Comparison of ENCODE assay signal across 13 mouse cellular contexts in genomic region chr8:121792627-121793026, GRCm38 (mm10). TPM values are rescaled to one million over a fixed set of nuclear protein-coding genes. Genes with fewer than 3 reads are reported as not detected.
DNase-seq lines count a peak whose midpoint lies in the region; ATAC-seq and TF ChIP-seq lines count a peak whose summit lies in the region.
"Had no signal": no experiment of that assay in that cellular context is flagged by ENCODE, and none has a peak within 500 bp of the region (broad histone marks: within the 10 kb centered on the region; RNA-seq: fewer than 3 reads in every experiment).

No protein-coding gene starts in this region.

- TF ChIP-seq CTCF in left cerebral cortex, adult 2 months (IDR thresholded peaks at IDR 0.05): no peak
- TF ChIP-seq CTCF in liver, postnatal 0 days (IDR thresholded peaks at IDR 0.05; ENCODE audit: low read depth): no peak

- no peaks in the 10 kb centered on the region for H3K9me3 ChIP-seq in liver, postnatal 0 days (ENCODE audit: low read length)
- H3K9me3 ChIP-seq in midbrain, embryonic 13.5 days: no peaks in the 10 kb centered on the region
- no peaks in the 10 kb centered on the region for H3K9me3 ChIP-seq in neural tube, embryonic 15.5 days (replicated peaks)
- H3K9me3 ChIP-seq: forebrain, embryonic 10.5 days had no signal

- intact Hi-C loops in left cerebral cortex, adult 2 months (cut with DNase I): no loop called here
- intact Hi-C loops in left cerebral cortex, postnatal 4 days (cut with DNase I): no loop called here

- H3K36me3 ChIP-seq in liver, postnatal 0 days (replicated peaks; ENCODE audit: insufficient read depth, low read length): peaks cover 4% of the 10 kb centered on the region
- peaks cover 66% of the 10 kb centered on the region for H3K36me3 ChIP-seq in midbrain, embryonic 13.5 days
- peaks cover 39% of the 10 kb centered on the region for H3K36me3 ChIP-seq in neural tube, embryonic 15.5 days

- no peaks in the 10 kb centered on the region for H3K27me3 ChIP-seq in liver, postnatal 0 days (ENCODE audit: insufficient read depth, low read length)
- no peaks in the 10 kb centered on the region for H3K27me3 ChIP-seq in midbrain, embryonic 13.5 days
- no peaks in the 10 kb centered on the region for H3K27me3 ChIP-seq in neural tube, embryonic 15.5 days (replicated peaks)

- no peak for ATAC-seq in cerebellum, adult (ENCODE audit: insufficient number of reproducible peaks, low FRiP score, low TSS enrichment)
- ATAC-seq in liver, postnatal 0 days: no peak
- 0 out of 2 replicates have a peak, but pooled peaks have one; percentile 2 for ATAC-seq in megakaryocyte progenitor cell, adult 5-6 weeks (replicated peaks; ENCODE audit: poor library complexity)
- ATAC-seq in midbrain, embryonic 13.5 days: no peak
- no peak for ATAC-seq in neural tube, embryonic 15.5 days (ENCODE audit: low FRiP score)

- peaks cover 13% of the 10 kb centered on the region for H3K4me1 ChIP-seq in liver, postnatal 0 days (ENCODE audit: insufficient read depth)
- no peaks in the 10 kb centered on the region for H3K4me1 ChIP-seq in midbrain, embryonic 13.5 days (replicated peaks)
- H3K4me1 ChIP-seq in neural tube, embryonic 15.5 days: 0 out of 2 replicates have a peak, but pooled peaks cover 5% of the 10 kb centered on the region

- WGBS in liver, postnatal 0 days (ENCODE audit: insufficient replicate concordance): 54% methylated on average over 4 of the region's 4 CpGs
- WGBS in midbrain, embryonic 13.5 days: 81% methylated on average over 4 of the region's 4 CpGs
- 82% methylated on average over 4 of the region's 4 CpGs for WGBS in neural tube, embryonic 15.5 days

- no peak overlapping the region for H3K9ac ChIP-seq in liver, postnatal 0 days (replicated peaks)
- H3K9ac ChIP-seq in midbrain, embryonic 13.5 days (replicated peaks): no peak overlapping the region
- no peak overlapping the region for H3K9ac ChIP-seq in neural tube, embryonic 15.5 days (replicated peaks)

- H3K27ac ChIP-seq in left cerebral cortex, adult 2 months: peak overlapping the region; percentile 44; the same call in 1 of the 2 replicates
- H3K27ac ChIP-seq in liver, postnatal 0 days (ENCODE audit: low read depth): peak overlapping the region; percentile 83
- H3K27ac ChIP-seq in midbrain, embryonic 13.5 days: no peak overlapping the region
- no peak overlapping the region for H3K27ac ChIP-seq in neural tube, embryonic 15.5 days (replicated peaks)
- H3K27ac ChIP-seq: forebrain, embryonic 10.5 days had no signal

- no peak overlapping the region for H3K4me2 ChIP-seq in liver, postnatal 0 days (ENCODE audit: low read depth, low read length)
- H3K4me2 ChIP-seq in midbrain, embryonic 13.5 days (replicated peaks): no peak overlapping the region
- H3K4me2 ChIP-seq in neural tube, embryonic 15.5 days: no peak overlapping the region

- no peak overlapping the region for H3K4me3 ChIP-seq in left cerebral cortex, adult 2 months
- no peak overlapping the region for H3K4me3 ChIP-seq in liver, postnatal 0 days (ENCODE audit: low read depth, low read length)
- no peak overlapping the region for H3K4me3 ChIP-seq in midbrain, embryonic 13.5 days (replicated peaks)
- no peak overlapping the region for H3K4me3 ChIP-seq in neural tube, embryonic 15.5 days (replicated peaks)
- H3K4me3 ChIP-seq: forebrain, embryonic 10.5 days had no signal

- TF ChIP-seq EP300 in liver, postnatal 0 days (IDR thresholded peaks at IDR 0.05; ENCODE audit: low read depth): no peak

- DNase-seq in cerebellum, adult 8-10 months: peak; percentile 10
- no peak for DNase-seq in left cerebral cortex, adult 2 months (ENCODE audit: extremely low spot score in 1 of 2, low spot score in 2 of 2)
- DNase-seq in left cerebral cortex, postnatal 4 days: no peak
- DNase-seq in liver, postnatal 0 days: no peak
- DNase-seq: cerebellum, postnatal 25 days; heart, postnatal 36 days; kidney, postnatal 4 days; thymus, postnatal 4 days had no signal

RNA-seq across cellular contexts. Expression of gene Klhdc4, which starts 36.7 kb away (rescaled TPM):
- 10 to 100 TPM; 33.2 to 38.3 TPM for total RNA-seq in left cerebral cortex, adult 2 months (2021)
- total RNA-seq in left cerebral cortex, postnatal 4 days (2021): 10 to 100 TPM; 39.7 to 45.2 TPM
- polyA plus RNA-seq in liver, postnatal 0 days (2015; fragmentation: Nextera tagmentation; extraction: Ambion mirVana): 8.2 and 8.7 TPM in 2 replicates
- 16.5 and 18.6 TPM in 2 replicates for total RNA-seq in megakaryocyte progenitor cell, adult 5-6 weeks (2015)
- total RNA-seq in megakaryocyte progenitor cell, adult 5-6 weeks (2017): 46.1 and 46.9 TPM in 2 replicates
- polyA plus RNA-seq in midbrain, embryonic 13.5 days (2015; fragmentation: Nextera tagmentation; extraction: Ambion mirVana): 45.5 and 45.7 TPM in 2 replicates
- 44.4 and 44.5 TPM in 2 replicates for polyA plus RNA-seq in neural tube, embryonic 15.5 days (2015; fragmentation: Nextera tagmentation; extraction: Ambion mirVana)

Comparison
In these comparisons a context has a peak if more than half of its experiments do, and no peak if none do; other contexts are left out.
1. H3K27ac ChIP-seq: peak in left cerebral cortex, adult 2 months (single experiment) and liver, postnatal 0 days (single experiment); none in midbrain, embryonic 13.5 days (single experiment) and neural tube, embryonic 15.5 days (single experiment).